Mouse (Mus musculus) kidney, adult 2 months (tissue): ENCODE measurements around the gene Zc3h12c.

ENCODE experiments used
- CTCF ChIP-seq: fragments of 200-500 bp; conservative IDR thresholded peaks from 2 replicates; pipeline ENCODE4 v1.5.1; 2011; ENCODE audit warnings: low read depth, mild to moderate bottlenecking, control low read depth, low read length, moderate library complexity, mixed read lengths; ENCODE audit not compliant: insufficient read depth, insufficient read length
- POLR2A ChIP-seq: fragments of 200-500 bp; IDR thresholded peaks from one replicate; pipeline ENCODE4 v1.6.1; 2011; ENCODE audit warnings: low read depth, low read length, control low read depth

DNA sequence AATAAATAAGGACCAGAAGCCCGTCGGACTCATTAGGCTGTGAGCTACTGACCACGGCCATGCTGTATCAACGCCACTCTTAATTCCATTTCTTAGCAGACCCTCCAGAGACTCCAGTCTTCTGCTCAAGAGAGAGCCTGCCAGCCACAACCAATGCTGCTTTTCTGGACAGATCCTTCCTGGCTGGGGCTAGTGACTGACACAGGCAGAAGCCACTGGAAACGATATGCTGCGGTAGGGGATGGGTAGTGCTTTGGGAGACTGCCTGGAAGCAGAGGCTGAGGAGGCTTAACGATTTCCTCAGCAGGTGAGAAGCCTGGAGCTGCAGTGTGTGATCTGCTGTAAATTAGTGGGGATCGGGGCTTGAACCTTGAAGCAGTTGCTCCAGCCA, 64.2 kb downstream of the Zc3h12c start:
- TF ChIP-seq POLR2A (no peak), CTCF (no peak)
